ENCODE assay signal across 10 mouse cellular contexts in the genomic region with DNA sequence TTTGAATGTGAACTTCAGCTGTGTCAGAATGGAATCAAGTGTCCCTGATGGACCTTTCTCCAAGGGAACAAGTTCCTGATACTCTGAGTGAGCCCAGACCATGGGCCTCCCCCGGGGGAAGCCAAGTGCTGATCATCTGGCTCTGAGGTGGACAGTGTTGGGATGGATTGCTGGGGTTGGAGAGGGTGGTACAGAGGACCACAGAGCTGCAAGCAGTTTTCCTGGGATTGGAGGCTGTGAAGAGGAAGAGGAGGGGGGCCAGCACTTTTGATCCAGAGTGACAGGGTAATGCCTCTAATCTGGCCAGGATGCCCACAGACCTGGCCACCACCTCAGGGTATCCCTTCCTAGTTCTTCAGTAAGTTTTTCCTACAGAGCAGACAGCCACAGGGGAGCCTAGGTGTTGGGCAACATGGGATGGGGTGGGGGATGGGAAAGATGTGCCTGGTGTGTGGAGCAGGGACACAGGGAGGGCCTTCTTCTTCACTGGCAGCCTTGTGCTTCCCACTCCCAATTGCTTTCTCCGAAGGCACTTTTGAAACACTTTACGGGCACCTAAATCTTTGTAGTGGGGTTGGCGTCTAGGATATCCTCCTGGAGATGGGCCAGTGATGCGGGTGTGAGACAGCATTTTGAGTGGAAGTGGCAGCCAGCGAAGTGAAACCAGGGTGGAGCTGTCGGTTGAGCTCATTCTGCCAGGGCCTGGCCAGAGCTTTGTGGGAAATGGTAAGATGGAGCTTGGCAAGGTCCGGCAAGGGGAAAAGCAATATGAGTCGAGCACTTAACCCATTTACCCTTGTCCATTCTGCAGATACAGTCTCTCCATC. TPM values are rescaled to one million over a fixed set of nuclear protein-coding genes. Genes with fewer than 3 reads are reported as not detected.
A peak's percentile ranks its signal among the peaks of the same experiment; 100 is the strongest.
DNase-seq lines count a peak whose midpoint lies in the region; ATAC-seq and TF ChIP-seq lines count a peak whose summit lies in the region.
"Had no signal": no experiment of that assay in that cellular context is flagged by ENCODE, and none has a peak within 500 bp of the region (broad histone marks: within the 10 kb centered on the region; RNA-seq: fewer than 3 reads in every experiment).

No protein-coding gene starts in this region.

- ATAC-seq in hindbrain, postnatal 0 days = no peak
- peak; percentile 65 for ATAC-seq in activated CD4-positive, CD25-positive, alpha-beta regulatory T cell, adult 4 months
- ATAC-seq in lung, embryonic 15.5 days (ENCODE audit: borderline replicate concordance, extremely low read depth, low FRiP score, low TSS enrichment) = no peak
- ATAC-seq in erythroblast, adult 5-6 weeks (replicated peaks; ENCODE audit: low FRiP score, poor library complexity, severe bottlenecking) = no peak
- ATAC-seq: intestine, postnatal 0 days had no signal

- H3K9ac ChIP-seq in hindbrain, postnatal 0 days (replicated peaks; ENCODE audit: low read length) = no peak overlapping the region
- H3K9ac ChIP-seq in lung, embryonic 15.5 days = no peak overlapping the region

- DNase-seq in hindbrain, embryonic 10.5 days (ENCODE audit: low spot score) = no peak
- no peak for DNase-seq in hindbrain, postnatal 0 days (ENCODE audit: low spot score)
- DNase-seq in 416B (ENCODE audit: low read depth) = peak; percentile 73
- DNase-seq in layer of hippocampus, adult 9-10 months (ENCODE audit: low spot score) = no peak
- DNase-seq in kidney, postnatal 10 days = no peak
- DNase-seq: left cerebral cortex, postnatal 4 days had no signal

- no peak for TF ChIP-seq CTCF in hindbrain, postnatal 0 days (IDR thresholded peaks at IDR 0.05; ENCODE audit: low read depth)

- no peaks in the 10 kb centered on the region for H3K9me3 ChIP-seq in hindbrain, embryonic 10.5 days
- no peaks in the 10 kb centered on the region for H3K9me3 ChIP-seq in hindbrain, postnatal 0 days (ENCODE audit: low read length)
- H3K9me3 ChIP-seq in lung, embryonic 15.5 days = no peaks in the 10 kb centered on the region

- H3K27me3 ChIP-seq in hindbrain, embryonic 10.5 days (ENCODE audit: insufficient read depth, poor library complexity, severe bottlenecking) = peaks cover 19% of the 10 kb centered on the region
- no peaks in the 10 kb centered on the region for H3K27me3 ChIP-seq in hindbrain, postnatal 0 days (ENCODE audit: insufficient read depth, low read length)
- H3K27me3 ChIP-seq in lung, embryonic 15.5 days = no peaks in the 10 kb centered on the region

- no peak overlapping the region for H3K4me2 ChIP-seq in hindbrain, postnatal 0 days (ENCODE audit: low read depth, low read length)
- no peak overlapping the region for H3K4me2 ChIP-seq in lung, embryonic 15.5 days

- H3K27ac ChIP-seq in hindbrain, embryonic 10.5 days = peak overlapping the region; percentile 91
- no peak overlapping the region for H3K27ac ChIP-seq in hindbrain, postnatal 0 days
- peak overlapping the region; percentile 61 for H3K27ac ChIP-seq in lung, embryonic 15.5 days

- H3K4me1 ChIP-seq in hindbrain, embryonic 10.5 days (replicated peaks) = peaks cover 94% of the 10 kb centered on the region
- H3K4me1 ChIP-seq in hindbrain, postnatal 0 days (ENCODE audit: insufficient read depth, low read length) = peaks cover 25% of the 10 kb centered on the region
- peaks cover 16% of the 10 kb centered on the region for H3K4me1 ChIP-seq in lung, embryonic 15.5 days

- peak overlapping the region; percentile 10; the same call in 1 of the 2 replicates for H3K4me3 ChIP-seq in hindbrain, embryonic 10.5 days
- H3K4me3 ChIP-seq in hindbrain, postnatal 0 days (ENCODE audit: low read length) = no peak overlapping the region
- H3K4me3 ChIP-seq in lung, embryonic 15.5 days = no peak overlapping the region

- 86% methylated on average over 9 of the region's 9 CpGs for WGBS in hindbrain, embryonic 10.5 days
- 57% methylated on average over 9 of the region's 9 CpGs for WGBS in hindbrain, postnatal 0 days
- 67% methylated on average over 9 of the region's 9 CpGs for WGBS in lung, embryonic 15.5 days

- H3K36me3 ChIP-seq in hindbrain, embryonic 10.5 days = no peaks in the 10 kb centered on the region
- no peaks in the 10 kb centered on the region for H3K36me3 ChIP-seq in hindbrain, postnatal 0 days (ENCODE audit: insufficient read depth, low read length)
- H3K36me3 ChIP-seq in lung, embryonic 15.5 days = no peaks in the 10 kb centered on the region

RNA-seq across cellular contexts. Expression of a gene that starts 38.3 kb away (rescaled TPM):
- polyA plus RNA-seq in hindbrain, embryonic 10.5 days (2016; fragmentation: Nextera tagmentation; extraction: Ambion mirVana) = 60.5 and 62.3 TPM in 2 replicates
- 55.2 and 88.4 TPM in 2 replicates for total RNA-seq in hindbrain, postnatal 0 days (2014; rRNA removed)
- polyA plus RNA-seq in hindbrain, postnatal 0 days (2015; fragmentation: Nextera tagmentation; extraction: Ambion mirVana) = 49.4 and 56.0 TPM in 2 replicates
- 10 to 100 TPM; 43.6 to 57.7 TPM for polyA plus RNA-seq in activated CD4-positive, CD25-positive, alpha-beta regulatory T cell, adult 4 months (2017; shearing (Covaris generic))
- 68.5 and 75.8 TPM in 2 replicates for polyA plus RNA-seq in lung, embryonic 15.5 days (2015; fragmentation: Nextera tagmentation; extraction: Ambion mirVana)
- total RNA-seq in erythroblast, adult 5-6 weeks (2015; ENCODE audit: low replicate concordance) = 112 and 136 TPM in 2 replicates
- total RNA-seq in erythroblast, adult 5-6 weeks (2017; ENCODE audit: low replicate concordance) = 210 and 272 TPM in 2 replicates

RNA-seq across cellular contexts. Expression of a gene that starts 41.7 kb away (rescaled TPM):
- polyA plus RNA-seq in hindbrain, embryonic 10.5 days (2016; fragmentation: Nextera tagmentation; extraction: Ambion mirVana) = 222 and 292 TPM in 2 replicates
- total RNA-seq in hindbrain, postnatal 0 days (2014; rRNA removed) = 35.3 and 37.0 TPM in 2 replicates
- polyA plus RNA-seq in hindbrain, postnatal 0 days (2015; fragmentation: Nextera tagmentation; extraction: Ambion mirVana) = 21.7 and 23.3 TPM in 2 replicates
- polyA plus RNA-seq in activated CD4-positive, CD25-positive, alpha-beta regulatory T cell, adult 4 months (2017; shearing (Covaris generic)) = 10 to 100 TPM; 27.0 to 41.8 TPM
- 141 and 142 TPM in 2 replicates for polyA plus RNA-seq in lung, embryonic 15.5 days (2015; fragmentation: Nextera tagmentation; extraction: Ambion mirVana)
- 30.6 and 34.7 TPM in 2 replicates for total RNA-seq in erythroblast, adult 5-6 weeks (2015; ENCODE audit: low replicate concordance)
- 78.5 and 87.8 TPM in 2 replicates for total RNA-seq in erythroblast, adult 5-6 weeks (2017; ENCODE audit: low replicate concordance)
